Mouse (Mus musculus): ENCODE measurements at regions not wholly inside any gene's neighbourhood (a gene's known extent, or its start where the extent isn't known, plus 50 kb on each side); places are given as distances from the start of the nearest gene placed in this dataset.
A peak's percentile ranks its signal among the peaks of the same experiment; 100 is the strongest.

- no peaks in the 10 kb centered on the region for H3K36me3 ChIP-seq
- no peak overlapping the region for H3K4me2 ChIP-seq
- H3K9me3 ChIP-seq (replicated peaks) = no peaks in the 10 kb centered on the region
- H3K27ac ChIP-seq (replicated peaks) = no peak overlapping the region
- no peaks in the 10 kb centered on the region for H3K4me1 ChIP-seq
- no peak overlapping the region for H3K9ac ChIP-seq (replicated peaks)
- no peak overlapping the region for H3K4me3 ChIP-seq (replicated peaks)
- 89% methylated on average over 6 of the region's 6 CpGs for WGBS
- ATAC-seq (ENCODE audit: low FRiP score) = no peak
- H3K27me3 ChIP-seq (replicated peaks) = no peaks in the 10 kb centered on the region
Observed at GRCm38 (mm10) chr2:51374636-51375035, 225.7 kb upstream of the Rnd3 start.

- H3K9me3 ChIP-seq (replicated peaks) = no peaks in the 10 kb centered on the region
- no peaks in the 10 kb centered on the region for H3K36me3 ChIP-seq
- H3K4me1 ChIP-seq = no peaks in the 10 kb centered on the region
- no peak overlapping the region for H3K4me2 ChIP-seq
- H3K9ac ChIP-seq (replicated peaks) = no peak overlapping the region
- no peak overlapping the region for H3K27ac ChIP-seq (replicated peaks)
- H3K4me3 ChIP-seq (replicated peaks) = no peak overlapping the region
- no peaks in the 10 kb centered on the region for H3K27me3 ChIP-seq (replicated peaks)
- no peak for ATAC-seq (ENCODE audit: low FRiP score)
- WGBS = 86% methylated on average over 3 of the region's 3 CpGs
Observed at GRCm38 (mm10) chr2:51372771-51373170, 223.9 kb upstream of the Rnd3 start.

GRCm38 (mm10) chr2:51362825-51363616, 214.1 kb upstream of the Rnd3 start:
- H3K9ac ChIP-seq (replicated peaks) = no peak overlapping the region
- 78% methylated on average over 9 of the region's 9 CpGs for WGBS
- no peaks in the 10 kb centered on the region for H3K36me3 ChIP-seq
- ATAC-seq (ENCODE audit: low FRiP score) = no peak
- H3K4me1 ChIP-seq = no peaks in the 10 kb centered on the region
- no peaks in the 10 kb centered on the region for H3K9me3 ChIP-seq (replicated peaks)
- no peaks in the 10 kb centered on the region for H3K27me3 ChIP-seq (replicated peaks)
- H3K27ac ChIP-seq (replicated peaks) = no peak overlapping the region
- H3K4me2 ChIP-seq = no peak overlapping the region
- no peak overlapping the region for H3K4me3 ChIP-seq (replicated peaks)

GRCm38 (mm10) chr2:51355281-51355680, 206.4 kb upstream of the Rnd3 start:
- WGBS = 89% methylated on average over 7 of the region's 7 CpGs
- ATAC-seq (ENCODE audit: low FRiP score) = no peak

GRCm38 (mm10) chr2:51354800-51355199, 205.9 kb upstream of the Rnd3 start:
- H3K27ac ChIP-seq (replicated peaks) = no peak overlapping the region
- H3K4me3 ChIP-seq (replicated peaks) = no peak overlapping the region
- H3K27me3 ChIP-seq (replicated peaks) = no peaks in the 10 kb centered on the region
- H3K4me1 ChIP-seq = no peaks in the 10 kb centered on the region
- no peaks in the 10 kb centered on the region for H3K9me3 ChIP-seq (replicated peaks)
- no peak overlapping the region for H3K4me2 ChIP-seq
- 91% methylated on average over 4 of the region's 4 CpGs for WGBS
- H3K9ac ChIP-seq (replicated peaks) = no peak overlapping the region
- H3K36me3 ChIP-seq = no peaks in the 10 kb centered on the region
- no peak for ATAC-seq (ENCODE audit: low FRiP score)

More at GRCm38 (mm10) chr2:51355281-51355680, 206.4 kb upstream of the Rnd3 start:
- H3K36me3 ChIP-seq = no peaks in the 10 kb centered on the region
- H3K4me1 ChIP-seq = no peaks in the 10 kb centered on the region
- no peak overlapping the region for H3K4me2 ChIP-seq
- H3K9me3 ChIP-seq (replicated peaks) = no peaks in the 10 kb centered on the region
- no peak overlapping the region for H3K4me3 ChIP-seq (replicated peaks)
- no peak overlapping the region for H3K9ac ChIP-seq (replicated peaks)
- no peak overlapping the region for H3K27ac ChIP-seq (replicated peaks)
- H3K27me3 ChIP-seq (replicated peaks) = no peaks in the 10 kb centered on the region

- no peak overlapping the region for H3K9ac ChIP-seq (replicated peaks)
- WGBS = 80% methylated on average over 2 of the region's 2 CpGs
- no peak overlapping the region for H3K4me2 ChIP-seq
- no peaks in the 10 kb centered on the region for H3K36me3 ChIP-seq
- H3K9me3 ChIP-seq (replicated peaks) = no peaks in the 10 kb centered on the region
- ATAC-seq (ENCODE audit: low FRiP score) = no peak
- no peaks in the 10 kb centered on the region for H3K27me3 ChIP-seq (replicated peaks)
- H3K4me1 ChIP-seq = no peaks in the 10 kb centered on the region
- H3K27ac ChIP-seq (replicated peaks) = no peak overlapping the region
- no peak overlapping the region for H3K4me3 ChIP-seq (replicated peaks)
Observed at GRCm38 (mm10) chr2:51349614-51350013, 200.7 kb upstream of the Rnd3 start.

GRCm38 (mm10) chr2:51348774-51349173, 199.9 kb upstream of the Rnd3 start:
- no peak for ATAC-seq (ENCODE audit: low FRiP score)
- H3K36me3 ChIP-seq = no peaks in the 10 kb centered on the region
- H3K4me1 ChIP-seq = no peaks in the 10 kb centered on the region
- H3K4me3 ChIP-seq (replicated peaks) = no peak overlapping the region
- no peak overlapping the region for H3K9ac ChIP-seq (replicated peaks)
- H3K27me3 ChIP-seq (replicated peaks) = no peaks in the 10 kb centered on the region
- 85% methylated on average over 2 of the region's 2 CpGs for WGBS
- H3K9me3 ChIP-seq (replicated peaks) = no peaks in the 10 kb centered on the region
- no peak overlapping the region for H3K27ac ChIP-seq (replicated peaks)
- H3K4me2 ChIP-seq = no peak overlapping the region

GRCm38 (mm10) chr2:51347086-51347485, 198.2 kb upstream of the Rnd3 start:
- Histone ChIP-seq H3K36me3 (no peaks in the 10 kb centered on the region), H3K4me3 (replicated peaks) (no peak overlapping the region), H3K9ac (replicated peaks) (no peak overlapping the region), H3K27ac (replicated peaks) (no peak overlapping the region), H3K9me3 (replicated peaks) (no peaks in the 10 kb centered on the region), H3K4me2 (no peak overlapping the region), H3K27me3 (replicated peaks) (no peaks in the 10 kb centered on the region), H3K4me1 (no peaks in the 10 kb centered on the region)
- ATAC-seq (ENCODE audit: low FRiP score) = no peak
- WGBS = 97% methylated on average over 1 of the region's 1 CpGs

GRCm38 (mm10) chr2:51342421-51342820, 193.5 kb upstream of the Rnd3 start:
- Histone ChIP-seq H3K9me3 (replicated peaks) (no peaks in the 10 kb centered on the region), H3K27ac (replicated peaks) (no peak overlapping the region), H3K27me3 (replicated peaks) (no peaks in the 10 kb centered on the region), H3K4me2 (no peak overlapping the region), H3K4me1 (no peaks in the 10 kb centered on the region), H3K4me3 (replicated peaks) (no peak overlapping the region), H3K9ac (replicated peaks) (no peak overlapping the region), H3K36me3 (no peaks in the 10 kb centered on the region)
- WGBS = 94% methylated on average over 1 of the region's 1 CpGs
- ATAC-seq (ENCODE audit: low FRiP score) = no peak

- no peak overlapping the region for H3K27ac ChIP-seq (replicated peaks)
- H3K4me1 ChIP-seq = peaks cover 11% of the 10 kb centered on the region; the same call in 1 of the 2 replicates
- no peak overlapping the region for H3K4me3 ChIP-seq (replicated peaks)
- no peak overlapping the region for H3K9ac ChIP-seq (replicated peaks)
- ATAC-seq (ENCODE audit: low FRiP score) = 0 out of 2 replicates have a peak, but pooled peaks have one; percentile 53
- no peaks in the 10 kb centered on the region for H3K36me3 ChIP-seq
- WGBS = 39% methylated on average over 6 of the region's 6 CpGs
- no peak overlapping the region for H3K4me2 ChIP-seq
- H3K9me3 ChIP-seq (replicated peaks) = no peaks in the 10 kb centered on the region
- no peaks in the 10 kb centered on the region for H3K27me3 ChIP-seq (replicated peaks)
Observed at GRCm38 (mm10) chr2:51334437-51334836, 185.5 kb upstream of the Rnd3 start.

GRCm38 (mm10) chr2:51327081-51327480, 178.2 kb upstream of the Rnd3 start:
- Histone ChIP-seq H3K9ac (replicated peaks) (no peak overlapping the region), H3K4me3 (replicated peaks) (no peak overlapping the region), H3K27ac (replicated peaks) (no peak overlapping the region), H3K27me3 (replicated peaks) (no peaks in the 10 kb centered on the region), H3K4me1 (no peaks in the 10 kb centered on the region), H3K36me3 (no peaks in the 10 kb centered on the region), H3K4me2 (no peak overlapping the region), H3K9me3 (replicated peaks) (no peaks in the 10 kb centered on the region)
- 46% methylated on average over 8 of the region's 8 CpGs for WGBS
- no peak for ATAC-seq (ENCODE audit: low FRiP score)

- no peak for ATAC-seq (ENCODE audit: low FRiP score)
- Histone ChIP-seq H3K9me3 (replicated peaks) (no peaks in the 10 kb centered on the region), H3K27ac (replicated peaks) (no peak overlapping the region), H3K36me3 (no peaks in the 10 kb centered on the region), H3K27me3 (replicated peaks) (no peaks in the 10 kb centered on the region), H3K9ac (replicated peaks) (no peak overlapping the region), H3K4me2 (no peak overlapping the region), H3K4me1 (no peaks in the 10 kb centered on the region), H3K4me3 (replicated peaks) (no peak overlapping the region)
- WGBS = 85% methylated on average over 5 of the region's 5 CpGs
Observed at GRCm38 (mm10) chr2:51321676-51322075, 172.8 kb upstream of the Rnd3 start.

All from neural tube, embryonic 15.5 days (tissue).